Mouse (Mus musculus) neural tube, embryonic 10.5 days (tissue): ENCODE measurements around the gene Fam163b.

ENCODE experiments used
- DNase-seq: peaks from one replicate; pipeline ENCODE4 v3.0.0-alpha.2; 2017; ENCODE audit warnings: low spot score; ENCODE audit errors: extremely low spot score

Gene Fam163b

GRCm38 (mm10) chr2:27141950-27142693 is at the start of gene Fam163b:
Gene Fam163b (minus strand): TSS chr2:27142491.
- DNase-seq: peak; percentile 67

GRCm38 (mm10) chr2:27189994-27190393 is 47.7 kb upstream of the Fam163b start:
- no peak for DNase-seq

- DNase-seq: no peak
These were observed 45.2 kb upstream of the Fam163b start for GRCm38 (mm10) chr2:27187531-27187930.

- peak; percentile 67 for DNase-seq
These were observed 41.4 kb upstream of the Fam163b start for GRCm38 (mm10) chr2:27183734-27184133.

GRCm38 (mm10) chr2:27181907-27182306 is 39.6 kb upstream of the Fam163b start:
- DNase-seq: no peak

GRCm38 (mm10) chr2:27179101-27179500 is 36.8 kb upstream of the Fam163b start:
- DNase-seq: no peak

GRCm38 (mm10) chr2:27175696-27176267 is 33.5 kb upstream of the Fam163b start:
- no peak for DNase-seq

- DNase-seq: no peak
These were observed 32.0 kb upstream of the Fam163b start for GRCm38 (mm10) chr2:27174242-27174641.

GRCm38 (mm10) chr2:27166999-27167398 is 24.7 kb upstream of the Fam163b start:
- no peak for DNase-seq

GRCm38 (mm10) chr2:27166074-27166473 is 23.8 kb upstream of the Fam163b start:
- no peak for DNase-seq

- DNase-seq: no peak
These were observed 22.7 kb upstream of the Fam163b start, which contains the start of gene Dbh for GRCm38 (mm10) chr2:27164796-27165590. Gene Dbh (plus strand): TSS chr2:27165233.

GRCm38 (mm10) chr2:27163851-27164250 is 21.6 kb upstream of the Fam163b start:
- no peak for DNase-seq

GRCm38 (mm10) chr2:27162656-27163055 is 20.4 kb upstream of the Fam163b start:
- no peak for DNase-seq

- DNase-seq: no peak
These were observed 19.2 kb upstream of the Fam163b start for GRCm38 (mm10) chr2:27161526-27161925.

- no peak for DNase-seq
These were observed 14.3 kb upstream of the Fam163b start for GRCm38 (mm10) chr2:27156596-27156995.

- no peak for DNase-seq
These were observed 12.3 kb upstream of the Fam163b start for GRCm38 (mm10) chr2:27154466-27155185.

- DNase-seq: no peak
These were observed 7.2 kb upstream of the Fam163b start for GRCm38 (mm10) chr2:27149457-27149856.

- no peak for DNase-seq
These were observed 4.5 kb upstream of the Fam163b start for GRCm38 (mm10) chr2:27146840-27147239.

GRCm38 (mm10) chr2:27144957-27145356 is 2.7 kb upstream of the Fam163b start:
- DNase-seq: no peak

- no peak for DNase-seq
These were observed 3.9 kb downstream of the Fam163b start for GRCm38 (mm10) chr2:27138356-27138755.

- DNase-seq: no peak
These were observed 5.5 kb downstream of the Fam163b start for GRCm38 (mm10) chr2:27136789-27137188.
